Mouse (Mus musculus) liver, adult 2 months (tissue): ENCODE results near the gene BC004004.

Source experiments
- CTCF ChIP-seq: fragments of 200-500 bp; IDR thresholded peaks from 2 replicates; pipeline ENCODE4 v1.5.1; 2011; ENCODE audit warnings: low read depth, low read length, control low read depth
- POLR2A ChIP-seq: fragments of 200-500 bp; IDR thresholded peaks from 2 replicates; pipeline ENCODE4 v1.6.1; 2011; ENCODE audit warnings: low read length, control low read depth; ENCODE audit not compliant: insufficient read depth; ENCODE audit errors: extremely low read depth

DNA sequence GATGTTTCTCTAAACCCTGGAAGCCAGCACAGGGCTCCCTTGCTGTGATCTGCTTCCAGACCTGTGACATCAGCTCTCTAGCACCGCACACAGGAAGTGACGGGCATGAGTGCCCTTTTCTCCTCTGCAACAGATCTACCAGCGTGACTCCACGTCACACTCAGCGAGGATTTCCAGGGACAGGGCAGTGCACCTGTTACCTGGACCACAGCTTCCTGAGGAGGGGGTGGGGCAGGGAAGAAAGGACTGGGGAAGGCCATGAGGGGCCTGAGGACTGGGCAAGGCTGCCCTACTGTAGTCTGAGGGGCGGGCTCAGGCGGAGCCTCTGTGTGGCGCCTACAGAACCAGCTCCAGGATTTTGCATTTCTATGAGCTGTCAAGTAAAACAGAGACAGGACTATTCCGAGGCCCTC, 73.0 kb downstream of the BC004004 start:
- TF ChIP-seq CTCF = no peak
- no peak for TF ChIP-seq POLR2A
